Mouse (Mus musculus) mouse embryonic stem cell (cell line): ENCODE measurements around the gene Fxyd6.

ENCODE experiments used
- in situ Hi-C, 2 experiments: fragments of 300-500 bp; cut with MboI; formaldehyde crosslinking; loops; 1 replicate in 1 of 2; 3 replicates in 1 of 2; pipeline ENCODE4 v1.14.3; 2019 to 2020; ENCODE audit warnings: low sequenced_read_pairs in 2 of 2, low pct_unique_long_range_greater_than_20kb in 1 of 2, mixed read lengths in 1 of 2; ENCODE audit not compliant: unreplicated experiment in 1 of 2

Gene Fxyd6

DNA sequence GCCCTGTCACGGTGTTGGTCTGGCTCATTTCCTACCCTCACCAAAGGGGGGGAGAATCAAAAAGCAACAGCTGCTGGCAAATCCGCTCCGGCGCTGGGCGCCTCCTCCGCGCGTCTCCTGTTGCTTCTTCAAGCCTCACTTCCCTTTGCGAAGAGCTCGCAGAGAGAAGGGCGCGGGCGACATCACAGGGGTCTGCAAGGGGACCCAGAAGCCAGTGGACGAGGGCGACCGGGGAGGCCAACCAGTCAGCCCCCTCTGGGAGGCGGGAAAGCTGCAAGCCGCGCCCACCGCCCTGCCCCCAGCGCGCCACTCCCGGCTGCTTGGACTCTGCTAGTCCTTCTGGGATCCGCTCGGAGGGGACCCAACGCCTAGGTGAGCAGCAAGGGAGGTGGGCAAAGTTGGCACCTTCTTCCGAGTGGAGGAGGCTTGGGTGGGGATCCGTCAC, at the start of gene Fxyd6:
Gene Fxyd6 (plus strand): TSS at position 69 of the 445 bp plus-strand sequence.
- in situ Hi-C loops, result no loop called here

DNA sequence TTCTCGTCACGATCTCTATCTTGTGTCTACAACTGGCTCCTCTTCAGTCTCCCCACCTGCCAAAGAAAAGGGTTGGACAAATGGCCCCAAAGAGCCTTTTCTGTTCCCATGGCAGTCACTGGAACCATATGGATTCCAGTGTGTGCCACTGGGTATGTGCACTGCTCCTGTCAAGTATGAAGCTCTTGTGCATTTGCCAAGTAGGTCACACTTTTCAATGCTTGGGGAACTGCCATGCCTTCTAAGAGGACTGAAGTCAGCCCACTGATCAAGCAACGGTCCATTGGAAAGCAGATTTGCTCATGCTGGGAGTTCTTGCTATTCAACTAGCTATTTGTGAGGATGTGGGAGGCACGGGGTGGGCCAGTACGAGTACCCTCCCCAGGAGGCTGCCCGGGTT, 48.5 kb upstream of the Fxyd6 start:
- in situ Hi-C loops, result no loop called here

DNA sequence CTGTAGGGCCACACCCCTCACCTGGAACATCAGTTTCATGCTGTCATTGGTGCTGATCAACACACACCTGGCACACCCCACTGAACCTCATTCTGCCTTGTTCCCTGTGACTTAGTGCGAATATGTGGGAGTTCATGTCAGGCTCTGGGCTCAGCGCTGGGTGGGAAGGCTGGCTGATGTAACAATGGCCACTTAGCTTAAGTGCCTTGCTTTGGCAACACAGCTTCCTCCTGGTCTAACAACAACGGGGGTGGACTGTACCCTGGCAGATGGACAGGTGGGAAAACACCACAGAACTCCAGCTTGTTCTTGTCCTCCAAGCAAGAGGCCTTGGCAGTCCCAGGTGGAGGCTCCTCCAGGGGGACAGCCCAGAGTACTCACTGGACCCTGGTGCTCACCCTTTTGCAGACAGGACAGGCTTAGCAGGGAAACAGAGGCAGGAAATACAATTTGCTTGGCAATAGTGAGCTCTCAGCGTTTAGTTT, 48.0 kb upstream of the Fxyd6 start:
- in situ Hi-C loops, result no loop called here

DNA sequence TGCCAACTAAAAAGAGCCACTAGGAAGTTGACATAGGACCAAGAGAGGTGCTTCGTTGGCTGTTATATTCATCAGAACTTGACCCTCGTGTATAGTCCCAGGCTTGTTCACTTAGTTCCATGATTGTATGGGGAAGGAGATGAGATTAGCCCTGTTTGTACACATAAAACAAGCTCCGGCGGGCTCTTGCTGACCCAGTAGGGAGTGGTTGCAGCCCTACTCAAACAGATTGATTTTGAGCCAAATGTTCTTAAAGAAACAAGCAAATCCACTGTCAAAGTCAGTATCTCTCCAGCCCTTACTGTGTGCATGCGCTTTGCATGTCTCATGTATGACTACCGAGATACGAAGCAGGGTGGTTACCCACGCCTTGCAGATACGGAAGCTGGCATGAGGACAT, 43.6 kb upstream of the Fxyd6 start:
- in situ Hi-C loops, result no loop called here

DNA sequence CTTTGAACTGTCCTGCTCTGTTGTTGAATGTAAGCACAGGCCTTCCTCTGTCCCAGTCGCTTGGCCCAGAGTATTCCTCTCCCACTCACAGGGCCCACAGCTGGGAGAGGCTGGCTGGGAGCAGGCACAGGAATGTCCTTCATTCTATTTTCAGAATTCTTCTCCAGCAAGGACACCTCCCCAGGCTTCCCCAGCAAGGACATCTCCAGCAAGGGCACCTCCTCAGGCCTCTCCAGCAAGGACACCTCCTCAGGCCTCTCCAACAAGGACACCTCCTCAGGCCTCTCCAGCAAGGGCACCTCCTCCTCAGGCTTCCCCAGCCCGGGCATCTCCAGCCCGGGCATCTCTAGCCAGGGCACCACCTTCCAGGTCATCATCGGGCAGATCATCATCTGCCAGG, 41.7 kb upstream of the Fxyd6 start:
- in situ Hi-C loops, result no loop called here

DNA sequence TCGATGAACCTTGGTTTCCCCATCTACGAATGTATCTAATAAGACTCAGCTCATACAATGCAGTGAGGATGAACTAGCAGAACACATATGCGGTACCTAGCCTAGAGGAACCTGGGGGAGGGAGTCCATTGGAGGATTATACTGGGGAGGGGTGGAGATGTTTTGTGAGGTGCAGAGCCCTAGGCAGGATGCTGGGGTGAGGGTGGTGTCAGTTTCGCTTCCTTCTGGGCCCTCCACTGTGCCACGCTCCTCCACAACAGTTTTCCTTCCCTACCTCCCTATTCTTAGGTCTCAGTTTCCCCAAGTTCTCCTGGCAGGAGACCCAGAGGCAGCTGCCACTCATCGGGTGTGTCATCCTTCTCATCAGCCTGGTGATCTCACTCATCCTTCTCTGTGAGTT, 40.4 kb upstream of the Fxyd6 start:
- in situ Hi-C loops, result no loop called here

DNA sequence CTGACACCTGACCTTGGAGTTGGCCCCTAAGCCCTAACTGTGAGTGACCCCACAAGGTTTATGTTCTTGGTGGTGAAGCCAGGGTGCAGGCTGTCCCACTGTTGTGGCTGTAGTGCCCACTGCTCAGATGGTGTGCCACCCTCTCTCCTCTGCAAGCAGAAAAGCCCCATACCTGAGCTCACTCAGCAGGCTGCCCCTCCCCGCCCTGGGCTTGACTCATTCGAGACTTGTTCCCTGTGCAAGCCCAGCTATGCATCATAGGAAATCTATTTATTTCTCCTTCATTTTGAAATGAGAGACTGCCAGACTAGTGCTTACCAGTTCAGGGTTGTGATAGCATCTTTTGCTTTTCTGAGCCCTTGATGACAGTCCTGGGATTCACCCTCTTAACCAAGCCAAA, 32.6 kb upstream of the Fxyd6 start:
- in situ Hi-C loops, result no loop called here

DNA sequence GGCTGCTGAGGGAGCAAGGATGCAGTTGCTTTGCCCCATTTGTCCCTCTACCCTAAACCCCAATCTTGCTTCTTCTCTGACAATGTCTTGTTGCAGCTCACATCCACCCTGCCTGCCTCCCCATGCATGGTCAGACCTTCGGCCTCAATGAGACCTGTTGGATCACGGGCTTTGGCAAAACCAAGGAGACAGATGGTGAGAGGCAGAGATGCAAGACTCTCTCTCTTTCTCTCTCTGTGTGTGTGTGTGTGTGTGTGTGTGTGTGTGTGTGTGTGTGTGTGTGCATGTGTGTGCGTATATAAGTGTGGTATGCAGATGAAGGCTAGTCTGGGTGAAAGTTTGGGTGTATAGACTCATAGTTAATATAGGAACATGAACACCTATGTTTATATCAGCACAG, 26.9 kb upstream of the Fxyd6 start:
- in situ Hi-C loops, result loop anchor here in 1 of 2 experiments (5.0 kb wide), 1 partner anchor 41 kb away; no protein-coding TSS in a partner anchor

DNA sequence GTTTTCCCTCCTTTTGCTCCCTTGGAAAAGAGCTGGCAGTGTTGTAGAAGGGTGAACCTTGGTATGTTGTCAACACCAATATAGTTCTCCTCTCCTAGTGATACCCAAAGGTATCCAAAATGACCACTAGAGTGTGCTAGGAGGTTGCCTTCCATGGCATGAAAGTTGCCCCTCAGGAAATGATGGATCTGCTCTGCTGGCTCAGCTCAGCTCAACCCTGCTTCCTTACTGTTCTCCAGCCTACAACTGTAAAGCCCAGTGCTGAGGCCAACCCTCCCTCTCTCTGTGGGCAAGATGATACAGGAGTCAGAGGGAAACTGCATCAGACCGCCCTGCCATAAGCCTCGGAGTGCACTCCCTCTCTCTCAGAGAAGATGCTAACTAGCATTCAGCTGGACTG, 24.5 kb upstream of the Fxyd6 start:
- in situ Hi-C loops, result loop anchor here (5.0 kb wide), 2 partner anchors 37 to 47 kb away; no protein-coding TSS in a partner anchor

DNA sequence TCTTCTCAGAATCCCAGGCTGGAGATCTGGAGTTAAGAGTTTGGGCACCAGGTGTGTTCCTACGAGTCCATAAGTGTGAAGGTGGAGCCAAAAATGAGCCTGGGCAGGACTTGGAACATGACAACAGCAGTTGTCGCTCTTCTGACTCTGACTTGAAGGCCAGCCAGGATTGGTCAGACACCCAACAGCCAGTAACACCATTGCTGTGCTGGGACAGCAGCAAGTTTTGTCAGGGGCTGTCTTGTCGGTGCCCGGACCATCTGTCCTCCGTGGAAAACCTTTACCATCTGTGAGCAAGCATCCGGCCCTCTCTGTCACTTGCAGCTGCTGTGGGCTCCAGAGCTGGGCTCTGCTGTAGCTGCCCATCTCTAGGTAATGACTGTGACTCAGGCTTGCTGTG, 23.7 kb upstream of the Fxyd6 start:
- in situ Hi-C loops, result loop anchor here (5.0 kb wide), 2 partner anchors 36 to 46 kb away; no protein-coding TSS in a partner anchor

DNA sequence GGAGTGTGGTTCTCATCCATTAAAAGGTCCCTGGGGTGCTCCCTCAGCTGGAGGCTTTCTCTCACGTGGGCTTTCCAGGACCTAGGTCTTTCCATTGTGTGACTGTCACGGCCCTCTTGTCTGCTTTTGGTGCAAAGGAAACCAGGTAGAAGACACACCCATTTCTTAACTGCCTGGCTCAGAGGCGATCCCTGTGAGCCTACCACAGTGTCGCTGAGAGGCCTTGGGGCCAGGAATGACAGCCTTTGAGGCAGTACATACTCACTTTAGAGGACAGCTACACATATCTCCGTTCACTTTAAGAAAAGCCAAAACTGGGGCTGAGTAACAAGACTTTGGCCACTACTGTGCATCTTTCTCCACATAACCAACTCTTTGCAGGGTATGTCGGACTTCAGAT, 21.4 kb upstream of the Fxyd6 start:
- in situ Hi-C loops, result loop anchor here (5.0 kb wide), 2 partner anchors 34 to 44 kb away; no protein-coding TSS in a partner anchor

DNA sequence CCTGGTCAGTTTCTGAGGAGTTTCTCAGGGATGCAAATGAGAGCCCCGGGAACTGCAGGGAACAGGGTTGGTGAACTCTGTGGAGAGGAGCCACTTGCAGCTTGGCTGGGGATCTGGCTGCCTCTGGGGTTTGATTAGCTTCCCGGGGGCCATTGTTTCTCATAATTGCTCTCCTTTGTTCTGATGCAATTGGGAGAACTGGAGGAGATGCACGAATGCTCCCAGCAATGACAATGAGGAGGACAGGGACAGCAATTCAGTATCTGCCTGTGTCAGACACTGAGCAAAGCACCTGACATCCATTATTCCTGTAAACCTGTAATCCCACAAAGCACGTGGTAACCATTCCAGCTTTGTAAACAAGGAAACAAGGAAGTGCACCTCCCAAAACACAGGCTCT, 20.8 kb upstream of the Fxyd6 start:
- in situ Hi-C loops, result loop anchor here (5.0 kb wide), 2 partner anchors 33 to 43 kb away; no protein-coding TSS in a partner anchor

DNA sequence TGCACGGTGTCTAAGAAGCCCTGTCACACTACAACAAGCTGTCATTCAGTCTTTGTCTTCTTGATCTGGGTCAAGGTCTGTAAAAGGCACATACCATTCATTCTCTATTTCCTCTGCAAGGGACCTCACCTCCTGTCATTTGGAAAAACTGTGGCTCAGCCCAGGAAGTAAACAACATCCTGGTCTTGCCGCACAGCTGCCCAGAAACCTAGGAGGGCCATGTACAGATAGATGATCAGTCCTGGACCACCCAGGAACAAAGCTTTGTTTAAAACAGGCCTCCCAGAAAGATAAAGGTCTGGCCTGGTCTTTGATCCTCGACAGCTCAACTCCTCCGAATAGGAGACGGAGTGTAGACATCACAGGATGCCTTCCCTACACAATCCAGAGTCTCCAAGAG, 20.1 kb upstream of the Fxyd6 start:
- in situ Hi-C loops, result loop anchor here (5.0 kb wide), 2 partner anchors 32 to 42 kb away; no protein-coding TSS in a partner anchor

DNA sequence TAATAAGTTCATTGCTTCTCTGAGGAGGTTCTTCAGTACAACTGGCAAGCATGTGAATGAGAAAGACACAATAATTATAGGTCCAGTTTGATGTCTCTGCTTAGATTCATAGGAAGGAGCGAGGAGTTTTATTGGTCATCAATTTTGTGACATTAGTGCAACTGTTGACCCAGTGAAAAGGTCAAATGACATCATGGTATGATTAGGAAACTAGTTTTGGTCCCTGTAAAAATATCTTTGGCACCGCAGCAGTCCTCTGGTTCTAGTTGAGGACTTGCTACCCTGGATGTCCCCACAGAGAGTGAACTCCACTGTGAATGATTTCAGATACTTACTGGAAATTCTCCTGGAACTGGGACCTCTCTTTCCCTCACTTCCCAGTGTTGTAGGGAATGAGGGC, 14.8 kb upstream of the Fxyd6 start:
- in situ Hi-C loops, result no loop called here

DNA sequence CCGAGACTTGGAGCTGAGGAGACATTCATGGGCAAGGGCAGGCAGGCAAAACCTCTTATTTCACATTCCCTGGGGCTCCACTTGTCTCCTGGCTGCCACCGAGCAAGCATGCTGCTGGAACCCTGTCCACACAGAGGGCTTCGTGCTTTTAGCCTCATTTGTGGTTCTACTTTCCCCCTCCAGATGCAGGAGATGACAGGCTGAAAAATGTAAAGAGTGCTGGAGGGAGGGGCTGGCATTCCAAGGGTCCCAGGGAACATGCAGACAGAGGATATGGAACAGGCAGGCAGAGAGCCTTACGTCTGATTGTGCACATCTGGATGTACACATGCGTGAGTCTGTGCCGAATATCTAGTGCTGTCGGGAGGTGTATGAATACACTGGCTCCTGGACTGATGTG, 11.6 kb upstream of the Fxyd6 start:
- in situ Hi-C loops, result no loop called here

DNA sequence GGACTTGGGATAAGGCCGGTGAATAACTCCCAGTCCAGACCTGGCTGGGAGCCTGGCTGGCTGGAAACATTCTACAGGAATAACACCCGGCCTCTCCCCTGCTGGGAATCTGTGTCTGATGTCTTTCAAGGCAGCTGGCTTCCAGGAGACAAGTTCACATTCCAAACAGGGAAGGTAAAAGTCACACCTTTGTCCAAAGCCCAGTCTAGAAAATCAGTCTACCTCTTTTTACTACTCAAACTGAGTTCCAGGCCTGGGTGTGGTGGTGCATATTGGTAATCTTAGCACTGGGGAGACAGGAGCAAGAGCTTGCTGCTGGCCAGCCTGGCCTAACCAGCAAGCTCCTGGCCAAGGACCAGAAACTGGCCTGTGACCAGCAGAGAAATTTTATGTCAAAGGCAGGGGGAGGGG, 7.9 kb upstream of the Fxyd6 start:
- in situ Hi-C loops, result no loop called here

DNA sequence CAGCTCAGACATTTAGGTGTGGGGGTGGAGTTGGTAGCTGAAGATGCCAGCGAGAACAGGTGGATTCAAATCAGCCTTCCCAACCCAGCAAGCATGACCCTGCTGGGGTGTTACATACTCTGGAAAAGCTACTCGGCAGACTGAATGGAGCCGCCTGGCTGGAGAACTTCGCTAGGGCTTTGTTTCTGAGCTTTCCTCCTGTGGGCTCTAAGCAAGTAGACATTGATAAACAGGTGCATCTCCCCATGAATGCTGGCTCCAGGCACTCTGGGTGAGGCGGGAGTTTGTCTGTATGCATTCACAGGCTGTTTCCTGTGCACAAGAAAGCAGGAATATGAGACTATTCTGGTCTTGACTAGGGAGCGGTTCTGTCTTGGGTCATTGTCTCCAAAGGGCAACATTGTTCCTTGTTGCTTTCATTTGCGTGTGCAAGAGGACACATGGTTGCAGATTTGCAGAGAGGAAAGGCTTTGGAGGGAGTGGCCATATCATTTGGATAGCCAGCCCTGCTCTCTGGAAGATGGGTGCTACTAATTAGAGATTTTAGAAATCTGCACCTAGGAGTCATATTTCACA, 6.3 kb upstream of the Fxyd6 start:
- in situ Hi-C loops, result no loop called here

DNA sequence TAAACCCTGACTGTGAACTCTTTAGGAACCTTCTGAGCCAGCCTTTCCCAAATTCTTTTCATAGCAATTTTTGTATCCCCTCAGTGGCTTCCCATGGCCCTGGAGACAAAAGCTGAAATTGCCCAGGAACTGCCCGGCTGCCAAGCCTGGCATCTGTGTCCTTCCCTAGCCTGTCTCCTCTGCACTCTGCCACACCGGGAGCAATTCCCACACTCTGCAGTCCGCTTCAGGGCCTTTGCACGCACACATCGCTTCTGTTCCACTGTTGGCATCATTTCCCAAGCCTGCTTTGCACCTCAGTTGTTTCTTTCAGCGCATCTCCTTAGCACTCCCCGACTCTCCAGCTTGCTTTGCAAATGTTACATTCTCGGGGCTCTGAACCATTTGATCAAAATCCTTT, 2.3 kb upstream of the Fxyd6 start:
- in situ Hi-C loops, result no loop called here

DNA sequence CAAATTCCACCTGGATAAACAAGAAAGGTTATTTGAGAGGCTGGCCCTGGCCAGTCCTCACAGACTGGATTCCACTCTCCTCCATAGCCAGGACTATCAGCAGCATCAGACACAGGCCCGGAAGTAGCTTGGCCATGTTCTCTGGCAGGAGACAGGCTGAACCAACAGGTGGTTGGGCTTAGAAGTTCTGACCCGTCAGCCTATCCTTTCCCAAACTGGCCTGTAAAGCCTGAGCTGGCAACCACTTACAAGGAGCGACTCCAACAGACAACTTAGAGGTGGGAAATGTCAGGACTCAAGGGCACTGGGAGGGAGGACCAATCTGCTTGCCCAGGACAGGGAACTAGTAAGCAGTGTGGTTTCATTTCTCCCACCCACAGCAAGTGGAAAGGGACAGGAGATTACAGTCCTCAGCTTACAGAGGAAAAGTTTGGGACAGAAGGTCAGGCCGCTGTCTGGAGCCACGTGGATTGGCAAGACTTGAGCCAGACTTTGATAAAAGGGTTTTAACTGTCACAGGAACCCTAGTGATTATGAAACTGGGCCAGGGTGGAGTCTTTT, 1.6 kb upstream of the Fxyd6 start:
- in situ Hi-C loops, result no loop called here
